Mouse (Mus musculus) gastrocnemius, adult 2 months (tissue): ENCODE results near the gene Mis18a. TPM values are rescaled to one million over a fixed set of nuclear protein-coding genes. Genes with fewer than 3 reads are reported as not detected.

Experiments used
- DNase-seq: peaks from one replicate; pipeline ENCODE4 v3.0.0; 2022
- H3K27ac ChIP-seq: fragments of 200-600 bp; 2 replicates; pipeline ENCODE4 v1.8.1; 2022; ENCODE audit warnings: mild to moderate bottlenecking
- H3K4me3 ChIP-seq: fragments of 200-600 bp; 2 replicates; pipeline ENCODE4 v1.8.1; 2022; ENCODE audit warnings: mild to moderate bottlenecking, moderate library complexity
- CTCF ChIP-seq: fragments of 200-600 bp; IDR thresholded peaks from 2 replicates; pipeline ENCODE4 v1.8.1; 2022; ENCODE audit warnings: antibody characterized with exemption, mild to moderate bottlenecking, moderate library complexity
- intact Hi-C: fragments of 180-260 bp; cut with DNase I; formaldehyde crosslinking; loops from one replicate; pipeline ENCODE4 v1.15.1; 2025
- total RNA-seq, 2 experiments: library from RNA; stranded (reverse); gene quantifications; 2 replicates each; pipeline ENCODE4 v1.2.3; 2021

The Mis18a gene
- total RNA-seq, 2 experiments from 2014 or later = 0.61 to 0.66 TPM

DNA sequence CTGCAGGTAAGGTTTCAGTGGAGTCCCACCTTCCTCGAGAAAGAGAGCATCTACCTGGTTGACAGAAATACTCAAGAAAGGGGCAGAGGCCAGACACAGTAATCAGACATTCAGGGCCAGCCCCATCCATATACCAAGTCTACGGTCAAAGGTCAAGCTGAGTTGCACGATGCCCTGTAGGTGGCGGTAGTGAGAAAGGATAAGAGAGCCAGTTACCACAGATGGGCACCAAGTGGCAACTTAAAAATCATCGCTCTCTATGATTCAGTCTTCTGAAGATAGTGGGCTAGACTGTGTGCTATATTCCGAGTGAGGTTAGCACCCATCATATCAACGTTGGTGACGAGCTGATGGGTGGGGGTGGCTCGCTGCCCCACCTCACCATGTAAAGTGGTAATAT, 32.5 kb downstream of the Mis18a start:
- H3K4me3 ChIP-seq = no peak overlapping the region
- TF ChIP-seq CTCF = peak; percentile 49
- no peak for DNase-seq
- intact Hi-C loops = no loop called here
- H3K27ac ChIP-seq = no peak overlapping the region

DNA sequence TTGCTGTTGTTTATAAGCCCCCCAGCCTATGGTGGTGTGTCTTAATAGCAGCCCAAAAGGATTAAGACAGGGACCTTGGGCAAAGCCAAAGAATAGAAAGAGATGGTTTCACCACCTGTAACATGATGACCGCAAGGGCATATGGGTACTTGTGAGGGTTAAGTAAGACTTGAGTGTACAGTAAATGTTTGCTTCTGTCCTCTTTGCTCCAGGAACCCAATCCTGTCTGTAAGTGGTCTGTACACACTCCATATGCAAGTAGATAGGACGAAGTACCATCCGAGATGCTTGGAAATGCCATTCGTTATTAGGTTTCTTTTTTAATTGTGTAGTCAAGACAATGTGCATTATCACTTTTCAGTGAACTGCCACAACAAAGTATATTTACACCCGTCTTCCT, 33.6 kb downstream of the Mis18a start:
- Histone ChIP-seq H3K4me3 (no peak overlapping the region), H3K27ac (no peak overlapping the region)
- TF ChIP-seq CTCF = no peak
- intact Hi-C loops = no loop called here
- no peak for DNase-seq

DNA sequence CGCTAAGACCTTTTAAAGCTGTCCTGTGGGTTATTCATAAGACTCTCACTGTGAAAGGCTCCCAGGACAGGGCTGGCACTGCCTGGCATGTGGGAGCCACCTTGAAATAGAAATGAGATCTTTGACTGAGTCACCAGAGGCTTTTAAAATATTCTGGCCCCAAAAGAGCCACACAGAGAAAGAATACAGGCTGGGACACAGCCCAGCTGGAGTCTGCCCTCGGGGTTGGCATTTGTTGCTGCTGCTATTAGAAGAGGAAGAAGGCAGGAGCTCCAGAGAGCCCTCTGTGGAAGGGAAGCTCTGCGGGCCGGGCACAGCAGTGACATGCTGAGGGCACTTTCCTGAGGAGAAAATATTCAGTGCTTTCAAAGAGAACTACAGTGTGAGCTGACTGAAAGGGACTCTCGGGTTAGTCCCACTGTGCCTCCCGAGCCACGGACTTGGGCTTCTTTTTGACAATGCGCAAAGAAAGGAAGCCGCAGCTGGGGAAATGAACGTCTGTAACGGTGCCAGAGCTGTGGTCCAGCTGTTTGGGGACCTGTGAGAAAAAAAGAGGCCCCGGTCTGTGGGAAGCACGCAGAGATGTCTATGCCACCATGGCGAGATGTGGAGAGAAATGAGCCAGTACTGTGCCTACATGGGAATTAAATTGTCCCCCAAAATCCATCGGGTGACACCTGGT, 34.4 kb downstream of the Mis18a start:
- peak; percentile 79 for DNase-seq
- intact Hi-C loops = no loop called here
- peak overlapping the region; percentile 27 for H3K4me3 ChIP-seq

DNA sequence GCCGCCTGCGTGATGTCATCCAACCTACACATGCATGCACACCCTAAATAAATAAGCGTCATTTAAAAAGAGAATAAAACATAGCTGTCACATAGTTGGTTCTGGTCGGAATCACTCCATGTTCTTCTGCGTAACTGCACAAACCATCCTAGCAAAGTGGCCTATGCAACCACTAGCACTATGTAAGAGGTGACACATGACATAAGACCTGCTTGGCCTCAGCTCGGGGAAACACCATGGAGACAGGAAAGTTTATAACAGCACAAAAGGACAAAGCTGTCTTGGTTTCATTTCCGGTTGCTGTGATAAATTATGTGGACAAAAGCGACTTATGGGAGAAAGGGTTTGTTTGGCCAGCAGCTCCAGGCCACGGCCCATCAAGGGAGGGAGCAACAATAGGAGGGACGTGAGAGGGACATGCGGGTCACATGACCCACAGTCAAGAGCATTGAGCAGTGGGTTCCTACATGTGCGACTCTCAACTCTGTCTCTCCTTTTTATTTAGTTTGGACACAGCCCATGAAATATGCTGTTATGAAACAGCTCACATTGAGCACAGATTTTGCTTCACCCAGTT, 39.4 kb downstream of the Mis18a start:
- no peak for TF ChIP-seq CTCF
- Histone ChIP-seq H3K4me3 (no peak overlapping the region), H3K27ac (no peak overlapping the region)
- intact Hi-C loops = no loop called here
- DNase-seq = no peak

More for the DNA sequence above, 34.4 kb downstream of the Mis18a start:
- no peak for TF ChIP-seq CTCF
- peak overlapping the region; percentile 64 for H3K27ac ChIP-seq

DNA sequence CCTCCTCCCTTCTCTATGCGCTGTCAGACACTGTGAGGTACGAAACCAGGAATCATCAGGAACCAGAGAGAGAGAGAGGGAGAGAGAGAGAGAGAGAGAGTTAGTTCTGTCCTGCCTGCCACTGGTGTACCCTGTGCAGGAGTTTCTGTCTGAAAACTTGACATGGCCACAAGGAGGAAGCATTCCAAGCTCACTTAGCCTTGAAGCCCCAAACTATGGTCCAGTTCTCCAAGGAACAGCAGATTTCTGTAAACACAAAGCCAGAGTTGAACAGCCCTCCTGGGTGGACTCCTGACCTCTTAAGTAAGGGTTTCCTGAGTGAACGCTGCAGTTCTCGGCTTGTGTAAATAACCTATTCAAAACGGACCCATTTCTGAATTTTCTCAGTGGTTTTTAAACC, 40.2 kb downstream of the Mis18a start:
- Histone ChIP-seq H3K4me3 (no peak overlapping the region), H3K27ac (no peak overlapping the region)
- intact Hi-C loops = no loop called here
- no peak for DNase-seq
- no peak for TF ChIP-seq CTCF

DNA sequence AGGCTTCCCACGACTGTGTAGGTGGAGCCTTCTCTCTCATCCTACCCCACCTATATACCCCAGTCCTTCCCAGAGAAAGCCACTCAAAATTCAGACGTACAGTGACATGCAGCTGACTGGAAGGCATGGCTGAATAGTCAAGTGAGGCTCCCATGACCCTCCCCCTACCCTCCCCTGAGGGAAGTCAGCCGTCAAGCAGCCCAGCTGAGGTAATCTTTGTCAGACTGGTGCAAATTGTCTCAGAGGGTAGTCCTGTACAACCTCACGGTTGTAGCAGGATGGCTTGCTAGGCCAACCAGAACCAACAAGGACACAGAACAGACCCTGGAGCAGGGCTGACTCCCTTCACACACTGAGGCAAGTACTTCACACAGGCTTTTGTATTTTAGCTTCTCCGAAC, 43.1 kb downstream of the Mis18a start:
- Histone ChIP-seq H3K27ac (no peak overlapping the region), H3K4me3 (no peak overlapping the region)
- DNase-seq = no peak
- intact Hi-C loops = no loop called here
- TF ChIP-seq CTCF = no peak

DNA sequence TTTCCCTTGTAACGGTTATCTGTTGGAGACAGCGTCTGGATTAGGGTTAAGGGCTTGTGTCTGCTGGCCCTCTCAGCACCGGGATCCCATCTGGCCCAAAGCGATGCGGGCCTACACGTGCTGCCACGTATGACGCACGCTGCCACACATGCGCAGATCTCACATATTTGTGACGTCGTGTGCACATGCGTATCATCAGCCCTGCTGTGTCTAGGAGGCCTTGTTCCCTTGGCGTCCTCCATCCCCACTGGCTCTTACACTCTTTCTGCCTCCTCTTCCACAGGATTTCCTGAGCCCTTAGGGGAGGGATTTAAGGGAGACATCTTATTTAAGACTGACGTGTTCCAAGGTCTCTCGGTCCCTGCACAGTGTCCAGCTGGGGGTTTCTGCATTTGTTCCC, 47.2 kb downstream of the Mis18a start:
- Histone ChIP-seq H3K4me3 (no peak overlapping the region), H3K27ac (no peak overlapping the region)
- no peak for DNase-seq
- intact Hi-C loops = no loop called here
- no peak for TF ChIP-seq CTCF

DNA sequence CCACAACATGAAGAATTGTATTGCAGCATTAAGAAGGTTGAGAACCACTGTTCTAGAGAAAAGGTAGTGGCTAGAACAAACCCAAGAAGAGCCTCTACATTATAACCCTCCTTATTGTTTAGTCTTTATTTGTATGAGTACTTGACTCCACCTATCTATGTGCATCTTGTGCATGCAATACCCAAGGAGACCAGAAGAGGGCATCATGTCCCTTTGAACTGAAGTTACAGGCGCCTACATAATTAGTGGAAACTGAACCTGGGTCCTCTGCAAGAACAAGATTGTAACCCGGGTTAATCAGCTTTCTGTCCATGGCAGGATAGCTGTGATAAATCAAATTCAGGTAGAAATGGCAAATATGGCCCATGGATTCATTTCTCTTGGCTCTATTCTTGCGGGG, 48.4 kb downstream of the Mis18a start:
- DNase-seq = no peak
- peak; percentile 51 for TF ChIP-seq CTCF
- no peak overlapping the region for H3K4me3 ChIP-seq
- no peak overlapping the region for H3K27ac ChIP-seq
- intact Hi-C loops = no loop called here

DNA sequence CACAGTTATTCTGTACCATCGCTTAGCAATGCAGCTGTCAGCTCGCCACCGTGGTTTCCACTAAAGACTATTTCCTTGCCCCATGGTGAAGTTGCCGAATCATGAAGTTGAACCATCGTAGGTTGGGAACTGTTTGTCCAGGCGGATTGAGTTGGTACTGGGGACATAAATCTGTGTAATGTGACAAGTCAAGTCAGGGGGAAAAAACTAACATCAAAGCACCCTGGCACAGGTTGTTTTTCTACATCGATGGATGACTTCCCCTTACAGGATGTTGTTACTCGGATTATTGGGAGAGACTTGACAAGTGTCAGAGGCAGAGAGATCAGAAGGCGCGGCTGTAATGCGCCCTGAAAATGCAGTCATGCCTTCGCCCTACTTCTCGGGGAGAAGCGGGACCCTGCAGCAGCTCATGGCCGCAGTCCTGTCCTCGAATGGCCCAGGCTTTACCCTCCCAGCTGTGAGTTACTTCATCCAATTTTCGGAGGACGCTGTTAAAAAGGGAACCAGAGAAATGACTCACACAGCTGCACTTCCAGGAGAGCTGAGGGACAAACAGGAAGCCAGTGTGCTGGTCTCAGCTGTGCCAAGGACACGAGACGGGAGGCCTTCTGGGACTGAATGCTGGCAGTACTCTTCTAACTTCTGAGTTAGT, 50.2 kb downstream of the Mis18a start:
- peak; percentile 66 for DNase-seq
- TF ChIP-seq CTCF = no peak
- intact Hi-C loops = no loop called here
- Histone ChIP-seq H3K4me3 (peak overlapping the region; percentile 44), H3K27ac (peak overlapping the region; percentile 69)

DNA sequence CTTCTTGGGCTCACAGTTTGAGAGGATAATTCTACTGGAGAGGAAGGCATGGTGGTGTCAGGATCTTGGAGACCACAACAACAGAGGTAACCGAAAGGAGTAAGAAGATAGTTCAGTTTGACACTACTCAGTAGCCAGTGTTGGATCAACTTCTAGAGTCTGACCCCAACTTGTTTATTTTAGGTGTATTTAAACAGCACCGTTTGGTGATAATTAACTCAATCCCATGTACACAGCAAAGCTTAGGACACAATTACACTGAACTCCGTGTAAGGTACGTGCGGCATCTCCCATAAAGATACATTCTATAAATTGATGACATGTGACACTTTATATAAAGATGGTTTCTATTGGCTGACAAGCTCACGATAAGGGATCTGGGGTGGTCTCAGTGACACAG, 52.6 kb downstream of the Mis18a start:
- H3K4me3 ChIP-seq = no peak overlapping the region
- intact Hi-C loops = no loop called here
- DNase-seq = no peak
- no peak overlapping the region for H3K27ac ChIP-seq
- no peak for TF ChIP-seq CTCF

DNA sequence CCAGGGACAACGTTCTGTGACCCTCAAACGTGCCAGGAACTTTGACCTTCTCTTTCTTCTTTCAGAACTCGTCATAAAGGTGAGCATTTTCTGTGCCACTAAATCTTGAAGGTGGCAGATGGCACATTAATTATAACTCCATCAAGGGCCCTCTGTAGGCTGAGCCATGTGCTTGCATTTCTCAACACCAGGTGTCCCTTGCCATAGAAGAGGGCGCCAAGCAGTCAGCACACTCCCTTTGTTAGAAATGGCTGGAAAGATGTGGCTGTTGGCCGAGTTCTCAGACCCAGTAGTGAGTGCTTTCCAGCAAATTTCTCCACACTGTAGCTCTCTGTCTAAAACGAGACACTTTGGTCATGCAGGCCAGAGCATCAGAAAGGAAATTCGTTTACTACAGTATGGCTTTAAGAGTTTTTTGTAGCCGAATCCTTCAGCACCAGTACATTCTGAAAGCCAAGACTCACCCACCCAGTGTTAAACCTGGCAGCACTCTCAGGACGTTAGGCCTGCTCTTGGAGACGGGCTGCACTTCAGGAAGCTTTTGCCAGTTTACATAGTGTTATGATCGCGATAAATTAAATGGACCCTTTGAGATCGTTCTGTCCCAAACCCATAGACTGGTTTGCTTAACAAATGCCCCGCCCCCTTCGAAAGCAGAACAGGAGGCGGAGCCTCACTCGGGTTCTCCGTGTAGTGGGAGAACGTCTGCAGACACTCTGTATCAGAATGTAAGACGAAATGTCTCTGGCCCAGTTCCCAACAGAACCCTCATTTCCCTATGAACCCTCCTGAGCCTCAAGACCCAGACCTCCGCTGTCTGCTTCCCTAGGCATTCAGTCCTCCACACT, 53.5 kb downstream of the Mis18a start:
- Histone ChIP-seq H3K27ac (no peak overlapping the region), H3K4me3 (peak overlapping the region; percentile 17)
- intact Hi-C loops = no loop called here
- no peak for TF ChIP-seq CTCF
- DNase-seq = peak; percentile 33

Other genes with a start within 250 kb of the Mis18a start
- gene Mrap, start 10.8 kb upstream of the Mis18a start, total RNA-seq = under 1 TPM in 1 of 2 experiments, not detected in 1; 0.84 TPM
- 1 to 10 TPM; 4.7 to 5.0 TPM for gene Urb1, start 83.0 kb upstream of the Mis18a start, total RNA-seq
- gene Eva1c, start 99.3 kb upstream of the Mis18a start, total RNA-seq = under 1 TPM; 0.10 to 0.56 TPM
- gene Cfap298, start 207.7 kb upstream of the Mis18a start, total RNA-seq = 10 to 100 TPM; 33.1 to 33.8 TPM